Mouse (Mus musculus): ENCODE data around the gene Syngr4. TPM values are rescaled to one million over a fixed set of nuclear protein-coding genes. Genes with fewer than 3 reads are reported as not detected.
A peak's percentile ranks its signal among the peaks of the same experiment; 100 is the strongest.

Syngr4 gene
- total and polyA plus RNA-seq, 3 experiments, result not detected

DNA sequence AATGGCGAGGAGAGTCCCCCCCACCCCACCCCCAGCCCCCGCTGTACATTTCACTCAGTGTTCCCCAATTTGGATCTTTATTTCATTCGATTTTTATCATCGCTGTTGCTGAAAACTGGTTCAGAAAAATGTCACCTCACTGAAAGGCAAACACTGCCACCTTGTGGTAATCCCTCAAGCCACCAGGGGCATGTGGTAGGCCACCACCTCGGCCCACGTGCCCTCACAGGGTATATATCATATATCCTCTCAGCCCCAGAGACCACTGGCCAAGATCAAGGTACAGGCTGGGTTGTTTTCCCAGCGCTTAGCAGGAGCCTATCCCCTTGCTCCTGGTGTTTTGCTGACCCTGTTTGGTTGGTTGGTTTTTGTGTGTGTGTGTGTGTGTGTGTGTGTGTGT lies 38.6 kb upstream of the Syngr4 start:
- in situ Hi-C loops (cut with MboI; ENCODE audit: low pct_ligation_motif_present, low pct_unique_long_range_greater_than_20kb, low sequenced_read_pairs), result no loop called here
- H3K4me3 ChIP-seq (replicated peaks in 1 of 3; ENCODE audit: low read depth in 2 of 3, low read length in 2 of 3, poor library complexity in 1 of 3), result no peak overlapping the region
- DNase-seq (ENCODE audit: extremely low read depth), result peak; percentile 75
- H3K9ac ChIP-seq (ENCODE audit: insufficient read depth, low read depth), result no peak overlapping the region
- H3K27ac ChIP-seq (ENCODE audit: insufficient read depth, low read depth), result no peak overlapping the region
- peaks cover 7% of the 10 kb centered on the region for H3K27me3 ChIP-seq (replicated peaks)
- no peaks in the 10 kb centered on the region for H3K79me2 ChIP-seq (replicated peaks; ENCODE audit: control insufficient read depth, extremely low read depth, insufficient read depth, poor library complexity, severe bottlenecking)
- H3K36me3 ChIP-seq (replicated peaks in 1 of 2; ENCODE audit: control insufficient read depth in 1 of 2, insufficient read depth in 1 of 2, low read length in 1 of 2), result no peaks in the 10 kb centered on the region
- peaks cover 12% of the 10 kb centered on the region for H3K9me3 ChIP-seq (replicated peaks; ENCODE audit: low read length)
- no peak overlapping the region; the same call in 1 of the 2 replicates for H3K4me2 ChIP-seq (ENCODE audit: insufficient read depth, low read depth, poor library complexity, severe bottlenecking)
- H3K4me1 ChIP-seq (ENCODE audit: control insufficient read depth in 1 of 2, insufficient read depth in 2 of 2), result peaks cover 0 to 4% of the 10 kb centered on the region in 2 experiments; a peak in 1 of 4 replicates
- dilution Hi-C loops (cut with MboI; ENCODE audit: extremely low pct_ligation_motif_present, extremely low pct_unique_long_range_greater_than_20kb, low sequenced_read_pairs), result no loop called here
- TF ChIP-seq HCFC1 (IDR thresholded peaks at IDR 0.05; ENCODE audit: low read depth, low read length) (no peak), RAD21 (IDR thresholded peaks at IDR 0.05; ENCODE audit: low read depth, low read length) (peak; percentile 69), RCOR1 (conservative IDR thresholded peaks at IDR 0.05; ENCODE audit: low read depth, low read length) (no peak), KAT2A (IDR thresholded peaks at IDR 0.05; ENCODE audit: insufficient replicate concordance, low read length) (no peak), POLR2AphosphoS2 (IDR thresholded peaks at IDR 0.05; ENCODE audit: low read depth, low read length) (no peak), MXI1 (IDR thresholded peaks at IDR 0.05; ENCODE audit: low read depth, low read length) (no peak), MAZ (IDR thresholded peaks at IDR 0.05; ENCODE audit: low read depth, low read length) (no peak), NRF1 (IDR thresholded peaks at IDR 0.05; ENCODE audit: low read depth, low read length) (no peak), CHD1 (IDR thresholded peaks at IDR 0.05; ENCODE audit: low read depth, low read length) (no peak), SMC3 (IDR thresholded peaks at IDR 0.05; ENCODE audit: low read depth, low read length) (peak; percentile 67), MYC (IDR thresholded peaks at IDR 0.05; ENCODE audit: low read depth, low read length) (peak; percentile 84; the same call in 1 of the 2 replicates), ZKSCAN1 (IDR thresholded peaks at IDR 0.05; ENCODE audit: borderline replicate concordance, low read depth, low read length) (no peak), EP300 (IDR thresholded peaks at IDR 0.05; ENCODE audit: low read length) (no peak), GABPA (IDR thresholded peaks at IDR 0.05; ENCODE audit: insufficient replicate concordance, low read depth, low read length) (no peak), TBP (conservative IDR thresholded peaks at IDR 0.05; ENCODE audit: low read depth, low read length) (no peak), CTCF (conservative IDR thresholded peaks at IDR 0.05 in 1 of 2, IDR thresholded peaks at IDR 0.05 in 1 of 2; ENCODE audit: low read depth in 2 of 2, low read length in 2 of 2) (peak; percentile 19 to 74; a peak in 2 of 4 replicates), ZNF384 (IDR thresholded peaks at IDR 0.05; ENCODE audit: low read depth, low read length) (no peak), ZMIZ1 (IDR thresholded peaks at IDR 0.05; ENCODE audit: low read depth, low read length) (no peak), ELF1 (IDR thresholded peaks at IDR 0.05; ENCODE audit: low read depth, low read length) (no peak), PAX5 (IDR thresholded peaks at IDR 0.05; ENCODE audit: low read length) (no peak), USF2 (conservative IDR thresholded peaks at IDR 0.05; ENCODE audit: low read depth, low read length) (no peak), POLR2A (IDR thresholded peaks at IDR 0.05; ENCODE audit: low read depth, low read length) (no peak), ETS1 (conservative IDR thresholded peaks at IDR 0.05; ENCODE audit: low read depth, low read length) (no peak), NELFE (IDR thresholded peaks at IDR 0.05; ENCODE audit: low read depth, low read length) (no peak), E2F4 (IDR thresholded peaks at IDR 0.05; ENCODE audit: insufficient replicate concordance, low read depth, low read length) (no peak), MEF2A (IDR thresholded peaks at IDR 0.05; ENCODE audit: borderline replicate concordance, low read depth, low read length) (no peak), BHLHE40 (IDR thresholded peaks at IDR 0.05; ENCODE audit: low read depth, low read length) (no peak), UBTF (IDR thresholded peaks at IDR 0.05; ENCODE audit: low read depth, low read length) (no peak), IRF4 (IDR thresholded peaks at IDR 0.05; ENCODE audit: low read depth, low read length) (no peak), CHD2 (IDR thresholded peaks at IDR 0.05; ENCODE audit: low read length) (no peak), MAX (IDR thresholded peaks at IDR 0.05; ENCODE audit: low read length) (peak; percentile 44), MAFK (IDR thresholded peaks at IDR 0.05; ENCODE audit: insufficient replicate concordance, low read length) (no peak), JUN (IDR thresholded peaks at IDR 0.05; ENCODE audit: insufficient read depth, low read depth, low read length) (no peak), TCF12 (IDR thresholded peaks at IDR 0.05; ENCODE audit: low read depth, low read length) (no peak), USF1 (IDR thresholded peaks at IDR 0.05; ENCODE audit: low read depth, low read length) (no peak), ZC3H11A (IDR thresholded peaks at IDR 0.05; ENCODE audit: low read depth, low read length) (no peak), JUND (conservative IDR thresholded peaks at IDR 0.05; ENCODE audit: low read depth, low read length) (no peak), SIN3A (IDR thresholded peaks at IDR 0.05; ENCODE audit: low read length) (no peak)

Measured in CH12.LX (cell line).